Mouse (Mus musculus) T-helper 1 cell (primary cell): Measurements from ENCODE around the gene Yod1.

Experiments
- in situ Hi-C: fragments of 300-600 bp; cut with MboI, MseI; formaldehyde crosslinking; loops from one replicate; pipeline ENCODE4 v1.15.1; 2025; ENCODE audit warnings: high pct_unique_total_duplicates

Gene Yod1

GRCm38 (mm10) chr1:130769925-130770324 is 52.8 kb downstream of the Yod1 start:
- in situ Hi-C loops, result no loop called here

- in situ Hi-C loops, result no loop called here
These were observed 53.4 kb downstream of the Yod1 start for GRCm38 (mm10) chr1:130770487-130770886.

GRCm38 (mm10) chr1:130770981-130771494 is 53.9 kb downstream of the Yod1 start:
- in situ Hi-C loops, result no loop called here
